Mouse (Mus musculus) spleen, adult 2 months (tissue): ENCODE measurements at regions not wholly inside any gene's neighbourhood (a gene's known extent, or its start where the extent isn't known, plus 50 kb on each side); places are given as distances from the start of the nearest gene placed in this dataset.

Experiments
- CTCF ChIP-seq: fragments of 200-500 bp; IDR thresholded peaks from 2 replicates; pipeline ENCODE4 v1.5.1; 2011; ENCODE audit warnings: mild to moderate bottlenecking, inconsistent platforms; ENCODE audit not compliant: insufficient read depth, insufficient read length, insufficient replicate concordance; ENCODE audit errors: extremely low read depth
- POLR2A ChIP-seq: fragments of 200-500 bp; IDR thresholded peaks from 2 replicates; pipeline ENCODE4 v1.6.1; 2011; ENCODE audit warnings: low read depth, low read length, inconsistent platforms

GRCm38 (mm10) chr10:42108294-42109014 is 90.2 kb upstream of the Armc2 start:
- TF ChIP-seq CTCF (no peak), POLR2A (no peak)
